Mouse (Mus musculus) megakaryocyte, embryonic 14.5 days (primary cell): ENCODE data around the gene Dok7.

ENCODE experiments used
- FLI1 ChIP-seq: IDR thresholded peaks from 2 replicates; pipeline ENCODE4 v1.6.1; 2012; ENCODE audit warnings: low read length, inconsistent platforms, mixed read lengths
- GATA1 ChIP-seq: IDR thresholded peaks from 3 replicates; pipeline ENCODE4 v1.6.1; 2012; ENCODE audit warnings: mixed read lengths, low read length, inconsistent platforms, borderline replicate concordance

GRCm38 (mm10) chr5:35091636-35092035 lies 35.1 kb downstream of the Dok7 start:
- TF ChIP-seq GATA1 = no peak
- TF ChIP-seq FLI1 = no peak
